Mouse (Mus musculus) telencephalon, adult 2 months (tissue): Measurements from ENCODE around the gene Fgf9.
A peak's percentile ranks its signal among the peaks of the same experiment; 100 is the strongest.

Experiments used
- DNase-seq: peaks from one replicate; pipeline ENCODE4 v3.0.0-alpha.2; 2011; ENCODE audit warnings: low read depth, low spot score

Fgf9 gene

GRCm38 (mm10) chr14:58089486-58089885 is 19.1 kb downstream of the Fgf9 start:
- DNase-seq: no peak

GRCm38 (mm10) chr14:58091321-58091720 is 21.0 kb downstream of the Fgf9 start:
- DNase-seq: no peak

GRCm38 (mm10) chr14:58099599-58099998 is 29.3 kb downstream of the Fgf9 start:
- DNase-seq: no peak

- no peak for DNase-seq
These were observed 31.0 kb downstream of the Fgf9 start for GRCm38 (mm10) chr14:58101298-58101697.

GRCm38 (mm10) chr14:58104266-58104665 is 33.9 kb downstream of the Fgf9 start:
- no peak for DNase-seq

GRCm38 (mm10) chr14:58105596-58105995 is 35.2 kb downstream of the Fgf9 start:
- DNase-seq: no peak

GRCm38 (mm10) chr14:58109601-58110000 is 39.3 kb downstream of the Fgf9 start:
- no peak for DNase-seq

GRCm38 (mm10) chr14:58111562-58111961 is 41.2 kb downstream of the Fgf9 start:
- DNase-seq: no peak

- no peak for DNase-seq
These were observed 42.0 kb downstream of the Fgf9 start for GRCm38 (mm10) chr14:58112341-58112740.

- no peak for DNase-seq
These were observed 42.8 kb downstream of the Fgf9 start for GRCm38 (mm10) chr14:58113180-58113579.

GRCm38 (mm10) chr14:58114146-58114545 is 43.8 kb downstream of the Fgf9 start:
- no peak for DNase-seq

- DNase-seq: no peak
These were observed 54.3 kb downstream of the Fgf9 start for GRCm38 (mm10) chr14:58124625-58125024.

- peak; percentile 43 for DNase-seq
These were observed 56.2 kb downstream of the Fgf9 start for GRCm38 (mm10) chr14:58126508-58126907.

- no peak for DNase-seq
These were observed 69.2 kb downstream of the Fgf9 start for GRCm38 (mm10) chr14:58139506-58140055.

- no peak for DNase-seq
These were observed 79.5 kb downstream of the Fgf9 start for GRCm38 (mm10) chr14:58149637-58150470.

- no peak for DNase-seq
These were observed 80.1 kb downstream of the Fgf9 start for GRCm38 (mm10) chr14:58150471-58150855.

GRCm38 (mm10) chr14:58152110-58152509 is 81.8 kb downstream of the Fgf9 start:
- DNase-seq: no peak

- no peak for DNase-seq
These were observed 83.4 kb downstream of the Fgf9 start for GRCm38 (mm10) chr14:58153470-58154416.

- no peak for DNase-seq
These were observed 90.3 kb downstream of the Fgf9 start for GRCm38 (mm10) chr14:58160624-58161023.
